Mouse (Mus musculus) liver, embryonic 13.5 days (tissue): ENCODE results near the gene Lmo3. TPM values are rescaled to one million over a fixed set of nuclear protein-coding genes. Genes with fewer than 3 reads are reported as not detected.

ENCODE experiments used
- ATAC-seq: fragments of 200-750 bp; cut with Nextera tagmentation; 2 replicates; pipeline ENCODE4 v1.8.0; 2017; ENCODE audit warnings: low read depth, mild to moderate bottlenecking, moderate number of reproducible peaks, moderate library complexity
- DNase-seq: peaks from one replicate; pipeline ENCODE4 v3.0.0; 2022
- H3K27ac ChIP-seq: fragments of 300-500 bp; sonication (generic); 2 replicates; pipeline ENCODE4 v1.5.1; 2015; ENCODE audit warnings: moderate library complexity, mild to moderate bottlenecking, inconsistent platforms
- H3K27me3 ChIP-seq: fragments of 300-500 bp; sonication (generic); 2 replicates; pipeline ENCODE4 v1.6.1; 2015; ENCODE audit warnings: mild to moderate bottlenecking, inconsistent platforms
- H3K36me3 ChIP-seq: fragments of 300-500 bp; sonication (generic); 2 replicates; pipeline ENCODE4 v1.6.1; 2015; ENCODE audit warnings: mild to moderate bottlenecking, inconsistent platforms
- H3K4me1 ChIP-seq: fragments of 300-500 bp; sonication (generic); replicated peaks from 2 replicates; pipeline ENCODE4 v1.6.1; 2015; ENCODE audit warnings: inconsistent platforms
- H3K4me2 ChIP-seq: fragments of 300-500 bp; sonication (generic); 2 replicates; pipeline ENCODE4 v1.6.1; 2015; ENCODE audit warnings: inconsistent platforms, mild to moderate bottlenecking, moderate library complexity
- H3K4me3 ChIP-seq: fragments of 300-500 bp; sonication (generic); replicated peaks from 2 replicates; pipeline ENCODE4 v1.5.1; 2015; ENCODE audit warnings: mild to moderate bottlenecking, inconsistent platforms
- H3K9ac ChIP-seq: fragments of 300-500 bp; sonication (generic); 2 replicates; pipeline ENCODE4 v1.6.1; 2015; ENCODE audit warnings: mild to moderate bottlenecking, inconsistent platforms
- H3K9me3 ChIP-seq: fragments of 300-500 bp; sonication (generic); replicated peaks from 2 replicates; pipeline ENCODE4 v1.6.1; 2016; ENCODE audit warnings: inconsistent platforms
- WGBS: fragments of 180-500 bp; shearing (Covaris S2); methylation state at CpG from one replicate; pipeline ENCODE4 v1.1.7; 2015; ENCODE audit not compliant: insufficient replicate concordance; 5-methylcytosine and 5-hydroxymethylcytosine counted together
- polyA plus RNA-seq: library from polyadenylated mRNA; unstranded; fragments of >200 nt; fragmentation: Nextera tagmentation; extraction: Ambion mirVana; gene quantifications from 2 replicates; pipeline ENCODE4 v1.2.1, GENCODE M21; 2015

The Lmo3 gene
- polyA plus RNA-seq, 1 experiment from 2014 or later, result 0.21 TPM

GRCm38 (mm10) chr6:138506642-138507041 lies 75.1 kb downstream of the Lmo3 start:
- 35% methylated on average over 1 of the region's 1 CpGs for WGBS
- Histone ChIP-seq H3K27me3 (no peaks in the 10 kb centered on the region), H3K9ac (no peak overlapping the region), H3K9me3 (no peaks in the 10 kb centered on the region), H3K4me3 (no peak overlapping the region), H3K27ac (no peak overlapping the region), H3K4me2 (no peak overlapping the region), H3K4me1 (no peaks in the 10 kb centered on the region), H3K36me3 (no peaks in the 10 kb centered on the region)
- DNase-seq (no peak), ATAC-seq (no peak)

GRCm38 (mm10) chr6:138503946-138504345 lies 77.8 kb downstream of the Lmo3 start:
- Histone ChIP-seq H3K9me3 (no peaks in the 10 kb centered on the region), H3K4me2 (no peak overlapping the region), H3K4me3 (no peak overlapping the region), H3K27ac (no peak overlapping the region), H3K9ac (no peak overlapping the region), H3K36me3 (no peaks in the 10 kb centered on the region), H3K4me1 (no peaks in the 10 kb centered on the region), H3K27me3 (no peaks in the 10 kb centered on the region)
- DNase-seq (no peak), ATAC-seq (no peak)
- WGBS, result 71% methylated on average over 1 of the region's 1 CpGs

DNA sequence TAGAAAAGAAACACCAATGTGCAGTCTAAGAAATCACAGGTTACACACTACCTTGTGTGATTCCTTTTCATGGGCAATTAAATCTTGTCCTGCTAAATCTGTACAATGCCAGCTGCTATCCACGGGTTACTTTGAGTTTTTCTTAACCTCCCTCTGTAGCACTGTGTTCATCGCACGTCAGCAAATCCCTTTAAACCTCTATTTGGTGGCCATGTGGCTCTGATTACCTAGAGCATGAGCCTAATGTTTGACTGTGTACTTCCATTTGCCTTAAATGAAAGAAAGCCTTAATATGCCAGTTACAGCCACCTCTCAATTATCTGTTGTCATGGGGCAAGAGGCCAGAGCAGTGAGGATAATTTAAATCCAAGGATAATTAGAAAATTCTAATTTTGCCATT lies 98.9 kb downstream of the Lmo3 start:
- no peak overlapping the region for H3K4me2 ChIP-seq
- no peak for ATAC-seq
- no peak overlapping the region for H3K4me3 ChIP-seq
- H3K27ac ChIP-seq, result no peak overlapping the region
- no peak overlapping the region for H3K9ac ChIP-seq
- DNase-seq, result no peak
- H3K27me3 ChIP-seq, result no peaks in the 10 kb centered on the region
- 68% methylated on average over 3 of the region's 3 CpGs for WGBS
- no peaks in the 10 kb centered on the region for H3K36me3 ChIP-seq
- H3K9me3 ChIP-seq, result no peaks in the 10 kb centered on the region
- no peaks in the 10 kb centered on the region for H3K4me1 ChIP-seq

DNA sequence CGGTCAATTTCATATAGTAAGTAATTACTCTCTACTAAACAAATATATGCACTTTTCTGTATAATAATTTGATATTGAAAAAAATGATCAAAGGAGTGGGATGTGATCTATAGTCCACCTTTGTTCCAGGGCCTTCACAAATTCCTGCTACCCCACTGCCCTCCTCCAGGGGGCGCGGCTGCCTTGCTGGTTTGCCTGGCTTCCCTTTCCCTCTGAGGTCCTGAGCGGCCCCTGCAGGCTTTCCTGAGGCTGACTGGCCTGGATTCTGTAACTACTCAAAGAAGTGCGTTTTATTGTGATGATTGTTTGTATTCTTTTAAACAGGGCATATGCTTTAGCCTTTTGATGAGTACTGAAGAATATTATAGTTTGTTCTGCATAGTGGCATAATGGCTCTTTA lies 104.2 kb downstream of the Lmo3 start:
- H3K4me3 ChIP-seq, result no peak overlapping the region
- no peaks in the 10 kb centered on the region for H3K4me1 ChIP-seq
- no peaks in the 10 kb centered on the region for H3K9me3 ChIP-seq
- H3K27me3 ChIP-seq, result no peaks in the 10 kb centered on the region
- no peak overlapping the region for H3K4me2 ChIP-seq
- 13% methylated on average over 5 of the region's 5 CpGs for WGBS
- no peak overlapping the region for H3K9ac ChIP-seq
- H3K27ac ChIP-seq, result no peak overlapping the region
- no peaks in the 10 kb centered on the region for H3K36me3 ChIP-seq
- DNase-seq (peak; percentile 1), ATAC-seq (no peak)

- ATAC-seq, result no peak
- H3K36me3 ChIP-seq, result no peaks in the 10 kb centered on the region
- 26% methylated on average over 4 of the region's 4 CpGs for WGBS
Observed at GRCm38 (mm10) chr6:138469204-138469603, 112.6 kb downstream of the Lmo3 start.

DNA sequence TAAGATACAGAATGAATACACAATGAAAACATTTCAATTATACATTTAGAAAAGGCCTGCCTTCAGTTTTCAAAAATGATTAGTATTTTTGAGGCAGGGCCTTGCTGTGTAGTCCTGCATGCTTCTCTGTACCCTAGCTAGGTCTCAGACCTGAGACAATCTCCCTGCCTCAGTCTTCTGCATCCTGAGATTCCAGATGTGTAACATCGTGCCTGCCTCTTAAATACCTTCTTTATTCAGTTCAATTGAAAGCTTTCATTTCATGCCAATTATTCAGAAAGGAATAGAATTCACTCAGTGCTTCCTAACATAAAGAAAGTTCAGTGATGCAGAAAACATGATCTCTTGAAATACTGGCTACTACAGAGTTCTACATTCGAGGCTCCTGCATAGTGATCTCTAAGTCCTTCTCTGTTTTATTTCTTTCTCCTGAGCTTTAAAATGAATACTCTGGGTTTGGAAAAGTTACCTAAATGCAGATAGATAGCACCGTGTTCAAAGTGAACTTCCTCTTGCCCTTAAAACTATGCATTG lies 137.2 kb downstream of the Lmo3 start:
- no peak overlapping the region for H3K27ac ChIP-seq
- DNase-seq, result no peak
- 55% methylated on average over 3 of the region's 3 CpGs for WGBS
- H3K27me3 ChIP-seq, result no peaks in the 10 kb centered on the region
- no peak overlapping the region for H3K4me2 ChIP-seq
- H3K4me3 ChIP-seq, result no peak overlapping the region
- H3K9me3 ChIP-seq, result no peaks in the 10 kb centered on the region
- no peak for ATAC-seq
- no peaks in the 10 kb centered on the region for H3K36me3 ChIP-seq
- no peaks in the 10 kb centered on the region for H3K4me1 ChIP-seq
- H3K9ac ChIP-seq, result no peak overlapping the region

More at GRCm38 (mm10) chr6:138469204-138469603, 112.6 kb downstream of the Lmo3 start:
- no peaks in the 10 kb centered on the region for H3K4me1 ChIP-seq
- H3K27me3 ChIP-seq, result no peaks in the 10 kb centered on the region
- H3K27ac ChIP-seq, result no peak overlapping the region
- no peak overlapping the region for H3K4me3 ChIP-seq
- no peak for DNase-seq
- no peak overlapping the region for H3K4me2 ChIP-seq
- H3K9me3 ChIP-seq, result no peaks in the 10 kb centered on the region
- no peak overlapping the region for H3K9ac ChIP-seq

- Histone ChIP-seq H3K27me3 (no peaks in the 10 kb centered on the region), H3K9ac (no peak overlapping the region), H3K4me3 (no peak overlapping the region), H3K27ac (no peak overlapping the region), H3K9me3 (no peaks in the 10 kb centered on the region), H3K36me3 (no peaks in the 10 kb centered on the region), H3K4me1 (no peaks in the 10 kb centered on the region), H3K4me2 (no peak overlapping the region)
- no peak for ATAC-seq
- DNase-seq, result no peak
- WGBS, result 56% methylated on average over 3 of the region's 3 CpGs
Observed at GRCm38 (mm10) chr6:138437351-138437750, 144.4 kb downstream of the Lmo3 start.

DNA sequence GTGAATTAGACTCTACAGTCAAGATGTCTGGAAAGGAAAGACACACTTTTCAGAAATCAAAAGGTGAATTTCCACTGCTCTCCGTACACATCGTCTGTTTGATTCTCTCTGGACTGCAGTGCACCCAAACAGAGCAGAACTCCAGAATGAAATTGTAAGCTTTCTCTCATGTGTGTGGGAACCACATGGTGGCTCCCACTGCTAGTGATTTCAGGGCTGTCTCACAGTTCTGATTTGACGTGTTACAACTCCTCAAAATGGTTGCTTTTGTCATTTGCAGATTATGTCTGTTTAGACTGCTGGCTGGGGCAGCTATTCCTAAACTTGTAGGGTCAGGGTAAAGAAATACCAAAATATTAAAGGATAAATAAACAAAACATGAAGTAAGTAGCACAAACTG lies 145.0 kb downstream of the Lmo3 start:
- Histone ChIP-seq H3K36me3 (no peaks in the 10 kb centered on the region), H3K9ac (no peak overlapping the region), H3K9me3 (no peaks in the 10 kb centered on the region), H3K4me1 (no peaks in the 10 kb centered on the region), H3K27me3 (no peaks in the 10 kb centered on the region), H3K4me3 (no peak overlapping the region), H3K4me2 (no peak overlapping the region), H3K27ac (no peak overlapping the region)
- DNase-seq (no peak), ATAC-seq (no peak)
- WGBS, result 67% methylated on average over 3 of the region's 3 CpGs

GRCm38 (mm10) chr6:138427394-138427793 lies 154.4 kb downstream of the Lmo3 start:
- Histone ChIP-seq H3K36me3 (no peaks in the 10 kb centered on the region), H3K27ac (no peak overlapping the region), H3K27me3 (peaks cover 3% of the 10 kb centered on the region; the same call in 1 of the 2 replicates), H3K4me3 (no peak overlapping the region), H3K9ac (no peak overlapping the region), H3K9me3 (no peaks in the 10 kb centered on the region), H3K4me2 (no peak overlapping the region), H3K4me1 (no peaks in the 10 kb centered on the region)
- 28% methylated on average over 6 of the region's 6 CpGs for WGBS
- no peak for DNase-seq
- ATAC-seq, result no peak

DNA sequence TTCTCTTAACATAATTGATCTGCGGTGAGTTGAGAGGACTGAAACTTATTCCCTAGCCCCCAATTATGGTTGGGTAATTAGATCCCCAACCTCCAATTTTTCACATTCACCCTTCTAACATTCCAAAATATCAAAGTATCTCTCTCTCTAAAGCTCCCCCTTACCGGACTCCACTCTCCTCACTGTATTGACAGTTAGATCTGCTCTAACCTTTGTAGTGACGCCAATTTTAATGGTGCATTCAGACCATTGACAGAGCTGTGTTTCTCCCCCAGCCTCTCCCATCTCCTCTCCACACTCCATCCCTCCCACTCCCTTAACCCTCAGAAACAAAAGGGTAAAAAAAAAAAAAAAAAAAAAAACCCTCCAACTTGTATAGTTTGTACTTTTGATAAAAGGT lies 154.9 kb downstream of the Lmo3 start:
- DNase-seq (no peak), ATAC-seq (no peak)
- Histone ChIP-seq H3K4me1 (no peaks in the 10 kb centered on the region), H3K36me3 (no peaks in the 10 kb centered on the region), H3K27me3 (peaks cover 7% of the 10 kb centered on the region), H3K4me2 (no peak overlapping the region), H3K9ac (no peak overlapping the region), H3K27ac (no peak overlapping the region), H3K4me3 (no peak overlapping the region), H3K9me3 (no peaks in the 10 kb centered on the region)
- 39% methylated on average over 3 of the region's 3 CpGs for WGBS

GRCm38 (mm10) chr6:138424514-138425225 lies 157.1 kb downstream of the Lmo3 start:
- Histone ChIP-seq H3K4me2 (no peak overlapping the region), H3K36me3 (no peaks in the 10 kb centered on the region), H3K9ac (no peak overlapping the region), H3K27me3 (peaks cover 17% of the 10 kb centered on the region), H3K4me3 (no peak overlapping the region), H3K4me1 (no peaks in the 10 kb centered on the region), H3K9me3 (no peaks in the 10 kb centered on the region), H3K27ac (no peak overlapping the region)
- no peak for ATAC-seq
- DNase-seq, result no peak
- 65% methylated on average over 9 of the region's 9 CpGs for WGBS

DNA sequence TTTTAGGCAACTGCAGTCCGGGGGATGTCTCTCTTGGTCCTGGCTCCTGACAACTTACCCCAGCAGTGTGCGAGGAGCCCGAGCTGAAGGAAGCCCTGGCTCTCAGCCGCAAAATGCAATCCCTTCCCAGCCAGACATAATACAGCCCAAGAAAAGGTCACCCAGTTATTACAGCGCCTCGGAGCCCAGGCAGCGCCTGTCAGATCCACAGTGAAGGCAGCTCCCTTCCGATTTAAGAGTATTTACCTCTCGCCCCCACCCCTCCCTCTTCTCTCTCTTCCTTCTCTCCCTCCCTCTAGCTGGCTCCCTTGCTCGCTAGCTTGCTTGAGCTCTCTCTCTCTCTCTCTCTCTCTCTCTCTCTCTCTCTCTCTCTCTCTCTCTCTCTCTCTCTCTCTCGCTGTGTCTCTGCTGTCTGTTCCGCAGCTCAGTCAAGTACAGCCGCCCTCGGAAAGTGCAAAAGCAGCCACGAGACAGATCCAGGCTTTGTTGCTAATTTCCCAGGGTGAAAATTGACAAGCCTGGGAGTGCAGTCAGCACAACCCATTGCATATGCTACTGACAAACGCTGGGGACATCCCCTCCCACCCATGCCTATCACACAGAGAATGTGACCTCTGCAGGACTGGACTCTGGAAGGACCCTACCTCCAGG lies 159.0 kb downstream of the Lmo3 start:
- Histone ChIP-seq H3K4me2 (peak overlapping the region; percentile 46), H3K4me3 (peak overlapping the region; percentile 12), H3K9me3 (no peaks in the 10 kb centered on the region), H3K36me3 (no peaks in the 10 kb centered on the region), H3K4me1 (no peaks in the 10 kb centered on the region), H3K9ac (no peak overlapping the region), H3K27ac (no peak overlapping the region), H3K27me3 (peaks cover 17% of the 10 kb centered on the region)
- no peak for DNase-seq
- ATAC-seq, result no peak
- 1% methylated on average over 15 of the region's 16 CpGs for WGBS
